Mouse (Mus musculus) ES-CJ7 (cell line): Measurements from ENCODE around the gene Sdcbp2.

Experiments
- DNase-seq: peaks from one replicate; pipeline ENCODE4 v3.0.0; 2011; ENCODE audit warnings: low read depth, low spot score

Gene Sdcbp2

GRCm38 (mm10) chr2:151631406-151632158, 59.2 kb downstream of the Sdcbp2 start:
- no peak for DNase-seq

GRCm38 (mm10) chr2:151632159-151632814, 59.9 kb downstream of the Sdcbp2 start, which contains the start of gene Snph:
Snph (minus strand) TSS chr2:151632593.
- DNase-seq: peak; percentile 52

- no peak for DNase-seq
Observed at GRCm38 (mm10) chr2:151632982-151633381, 60.6 kb downstream of the Sdcbp2 start.

GRCm38 (mm10) chr2:151634903-151635302, 62.5 kb downstream of the Sdcbp2 start:
- no peak for DNase-seq

GRCm38 (mm10) chr2:151635362-151636014, 63.1 kb downstream of the Sdcbp2 start:
- DNase-seq: no peak

- DNase-seq: no peak
Observed at GRCm38 (mm10) chr2:151636015-151636402, 63.6 kb downstream of the Sdcbp2 start.
